Mouse (Mus musculus) brain, embryonic 14.5 days (tissue): ENCODE data around the gene Dusp27. TPM values are rescaled to one million over a fixed set of nuclear protein-coding genes. Genes with fewer than 3 reads are reported as not detected.
A peak's percentile ranks its signal among the peaks of the same experiment; 100 is the strongest.

ENCODE experiments used
- DNase-seq: peaks from one replicate; pipeline ENCODE4 v3.0.0-alpha.2; 2011; ENCODE audit warnings: low read depth
- CTCF ChIP-seq: fragments of 200-500 bp; IDR thresholded peaks from 2 replicates; pipeline ENCODE4 v1.5.1; 2012; ENCODE audit warnings: inconsistent platforms, mild to moderate bottlenecking, moderate library complexity, borderline replicate concordance; ENCODE audit not compliant: insufficient read depth, insufficient read length; ENCODE audit errors: extremely low read depth
- POLR2A ChIP-seq: fragments of 200-500 bp; IDR thresholded peaks from 2 replicates; pipeline ENCODE4 v1.6.1; 2012; ENCODE audit warnings: mild to moderate bottlenecking, inconsistent platforms, borderline replicate concordance; ENCODE audit not compliant: poor library complexity, insufficient read depth, insufficient read length, severe bottlenecking; ENCODE audit errors: extremely low read depth
- polyA plus RNA-seq: library from polyadenylated mRNA; depleted of rRNA; stranded (reverse); fragments of >200 nt; gene quantifications from 2 replicates; pipeline ENCODE4 v1.2.3, GENCODE M21; 2012

Dusp27 gene
- polyA plus RNA-seq, 1 experiment = 0.75 TPM

GRCm38 (mm10) chr1:166090306-166090705, 37.4 kb downstream of the Dusp27 start:
- DNase-seq = no peak
- TF ChIP-seq POLR2A (no peak), CTCF (no peak)

GRCm38 (mm10) chr1:166089739-166090138, 38.0 kb downstream of the Dusp27 start:
- TF ChIP-seq CTCF = no peak
- TF ChIP-seq POLR2A = no peak
- DNase-seq = peak; percentile 30

- no peak for TF ChIP-seq POLR2A
- TF ChIP-seq CTCF = no peak
- no peak for DNase-seq
Measured at GRCm38 (mm10) chr1:166089337-166089736, 38.4 kb downstream of the Dusp27 start.

GRCm38 (mm10) chr1:166088446-166089170, 39.1 kb downstream of the Dusp27 start:
- TF ChIP-seq POLR2A (no peak), CTCF (no peak)
- peak; percentile 79 for DNase-seq

GRCm38 (mm10) chr1:166077052-166077735, 50.5 kb downstream of the Dusp27 start:
- TF ChIP-seq POLR2A (no peak), CTCF (no peak)
- DNase-seq = no peak

GRCm38 (mm10) chr1:166067856-166068440, 59.8 kb downstream of the Dusp27 start:
- DNase-seq = no peak
- TF ChIP-seq CTCF = no peak
- no peak for TF ChIP-seq POLR2A

GRCm38 (mm10) chr1:166063870-166064269, 63.9 kb downstream of the Dusp27 start:
- no peak for TF ChIP-seq CTCF
- TF ChIP-seq POLR2A = no peak
- no peak for DNase-seq

- DNase-seq = peak; percentile 34
- TF ChIP-seq CTCF (no peak), POLR2A (no peak)
Measured at GRCm38 (mm10) chr1:166061532-166061931, 66.2 kb downstream of the Dusp27 start.

GRCm38 (mm10) chr1:166060406-166060805, 67.3 kb downstream of the Dusp27 start:
- TF ChIP-seq POLR2A = no peak
- TF ChIP-seq CTCF = no peak
- DNase-seq = no peak

GRCm38 (mm10) chr1:166056098-166056756, 71.5 kb downstream of the Dusp27 start:
- no peak for TF ChIP-seq POLR2A
- DNase-seq = peak; percentile 45

- TF ChIP-seq POLR2A (no peak), CTCF (no peak)
- DNase-seq = peak; percentile 47
Measured at GRCm38 (mm10) chr1:166053285-166053955, 74.3 kb downstream of the Dusp27 start.
